Comparison of ENCODE assay signal across 12 mouse cellular contexts in genomic region chr12:54002496-54002895, GRCm38 (mm10).
DNase-seq lines count a peak whose midpoint lies in the region; ATAC-seq and TF ChIP-seq lines count a peak whose summit lies in the region.
"Had no signal": no experiment of that assay in that cellular context is flagged by ENCODE, and none has a peak within 500 bp of the region (broad histone marks: within the 10 kb centered on the region; RNA-seq: fewer than 3 reads in every experiment).

No protein-coding gene starts in this region.

- TF ChIP-seq CTCF in forebrain, postnatal 0 days (IDR thresholded peaks at IDR 0.05; ENCODE audit: low read depth) = peak; percentile 16; the same call in 1 of the 2 replicates
- TF ChIP-seq CTCF in liver, embryonic 14.5 days (IDR thresholded peaks at IDR 0.05; ENCODE audit: low read depth) = peak; percentile 42

- no peaks in the 10 kb centered on the region for H3K27me3 ChIP-seq in forebrain, postnatal 0 days (ENCODE audit: insufficient read depth, low read length)
- H3K27me3 ChIP-seq in forebrain, embryonic 16.5 days (replicated peaks; ENCODE audit: control insufficient read depth, insufficient read depth, low read length) = no peaks in the 10 kb centered on the region
- H3K27me3 ChIP-seq in liver, embryonic 14.5 days (ENCODE audit: control insufficient read depth, insufficient read depth, low read length) = no peaks in the 10 kb centered on the region
- H3K27me3 ChIP-seq in liver, embryonic 12.5 days (replicated peaks) = no peaks in the 10 kb centered on the region
- no peaks in the 10 kb centered on the region for H3K27me3 ChIP-seq in embryonic facial prominence, embryonic 10.5 days (replicated peaks; ENCODE audit: low read depth, poor library complexity, severe bottlenecking)
- H3K27me3 ChIP-seq: liver, embryonic 15.5 days had no signal

- H3K9ac ChIP-seq in forebrain, postnatal 0 days = no peak overlapping the region
- H3K9ac ChIP-seq in forebrain, embryonic 16.5 days (replicated peaks; ENCODE audit: low read depth, low read length) = no peak overlapping the region
- H3K9ac ChIP-seq in liver, embryonic 14.5 days (replicated peaks) = no peak overlapping the region
- no peak overlapping the region for H3K9ac ChIP-seq in liver, embryonic 12.5 days
- H3K9ac ChIP-seq: liver, embryonic 15.5 days had no signal

- no peak for DNase-seq in forebrain, postnatal 0 days
- DNase-seq in liver, embryonic 14.5 days (ENCODE audit: low read depth in 3 of 3, low spot score in 3 of 3) = no peak
- peak; percentile 40 for DNase-seq in ES-CJ7 (ENCODE audit: low read depth, low spot score)
- DNase-seq in embryonic facial prominence, embryonic 10.5 days (ENCODE audit: low spot score) = peak; percentile 26
- no peak for DNase-seq in testis, postnatal 14 days (ENCODE audit: low spot score)
- DNase-seq in spleen, adult 18-20 months = no peak
- DNase-seq: cerebellum, postnatal 25 days; kidney, adult 18-20 months; right cerebral cortex, postnatal 25 days had no signal

- H3K9me3 ChIP-seq in forebrain, postnatal 0 days (ENCODE audit: low read length) = no peaks in the 10 kb centered on the region
- H3K9me3 ChIP-seq in forebrain, embryonic 16.5 days (ENCODE audit: control insufficient read depth, low read length) = no peaks in the 10 kb centered on the region
- no peaks in the 10 kb centered on the region for H3K9me3 ChIP-seq in liver, embryonic 14.5 days (ENCODE audit: control insufficient read depth, low read length)
- H3K9me3 ChIP-seq in liver, embryonic 12.5 days (replicated peaks) = no peaks in the 10 kb centered on the region
- H3K9me3 ChIP-seq in embryonic facial prominence, embryonic 10.5 days = no peaks in the 10 kb centered on the region
- H3K9me3 ChIP-seq: liver, embryonic 15.5 days had no signal

- WGBS in forebrain, postnatal 0 days = 80% methylated on average over 4 of the region's 4 CpGs
- WGBS in forebrain, embryonic 16.5 days = 82% methylated on average over 4 of the region's 4 CpGs
- 39% methylated on average over 4 of the region's 4 CpGs for WGBS in liver, embryonic 14.5 days (ENCODE audit: insufficient replicate concordance)
- 45% methylated on average over 4 of the region's 4 CpGs for WGBS in liver, embryonic 12.5 days (ENCODE audit: insufficient replicate concordance)
- 76% methylated on average over 4 of the region's 4 CpGs for WGBS in embryonic facial prominence, embryonic 10.5 days

- H3K27ac ChIP-seq in forebrain, postnatal 0 days (ENCODE audit: low read depth, low read length) = no peak overlapping the region
- H3K27ac ChIP-seq in forebrain, embryonic 16.5 days (ENCODE audit: low read length) = no peak overlapping the region
- no peak overlapping the region for H3K27ac ChIP-seq in liver, embryonic 14.5 days
- H3K27ac ChIP-seq in liver, embryonic 12.5 days = no peak overlapping the region
- no peak overlapping the region for H3K27ac ChIP-seq in embryonic facial prominence, embryonic 10.5 days (replicated peaks)
- H3K27ac ChIP-seq: liver, embryonic 15.5 days had no signal

- H3K4me3 ChIP-seq in forebrain, postnatal 0 days (ENCODE audit: low read depth, low read length) = no peak overlapping the region
- no peak overlapping the region for H3K4me3 ChIP-seq in forebrain, embryonic 16.5 days (replicated peaks; ENCODE audit: low read length)
- H3K4me3 ChIP-seq in liver, embryonic 14.5 days (ENCODE audit: insufficient read depth in 1 of 2, low read depth in 2 of 2, low read length in 2 of 2) = no peak overlapping the region
- H3K4me3 ChIP-seq in liver, embryonic 12.5 days = no peak overlapping the region
- H3K4me3 ChIP-seq in embryonic facial prominence, embryonic 10.5 days = no peak overlapping the region
- H3K4me3 ChIP-seq: liver, embryonic 15.5 days had no signal

- no peak for ATAC-seq in forebrain, postnatal 0 days
- ATAC-seq in forebrain, embryonic 16.5 days = no peak
- ATAC-seq in liver, embryonic 14.5 days (ENCODE audit: insufficient read depth) = no peak
- no peak for ATAC-seq in liver, embryonic 12.5 days

- H3K4me1 ChIP-seq in forebrain, postnatal 0 days (ENCODE audit: insufficient read depth) = no peaks in the 10 kb centered on the region
- H3K4me1 ChIP-seq in forebrain, embryonic 16.5 days (replicated peaks; ENCODE audit: control insufficient read depth, insufficient read depth, low read length) = no peaks in the 10 kb centered on the region
- no peaks in the 10 kb centered on the region for H3K4me1 ChIP-seq in liver, embryonic 14.5 days (replicated peaks; ENCODE audit: control insufficient read depth in 2 of 2, insufficient read depth in 2 of 2, low read length in 1 of 2)
- no peaks in the 10 kb centered on the region for H3K4me1 ChIP-seq in liver, embryonic 12.5 days
- H3K4me1 ChIP-seq in embryonic facial prominence, embryonic 10.5 days = peaks cover 18% of the 10 kb centered on the region
- H3K4me1 ChIP-seq: liver, embryonic 15.5 days had no signal

- no peak overlapping the region for H3K4me2 ChIP-seq in forebrain, postnatal 0 days (ENCODE audit: low read depth)
- no peak overlapping the region for H3K4me2 ChIP-seq in forebrain, embryonic 16.5 days (ENCODE audit: low read length)
- H3K4me2 ChIP-seq in liver, embryonic 14.5 days (ENCODE audit: low read depth) = no peak overlapping the region
- H3K4me2 ChIP-seq in liver, embryonic 12.5 days = no peak overlapping the region
- H3K4me2 ChIP-seq: liver, embryonic 15.5 days had no signal

- H3K36me3 ChIP-seq in forebrain, postnatal 0 days (ENCODE audit: insufficient read depth) = no peaks in the 10 kb centered on the region
- H3K36me3 ChIP-seq in forebrain, embryonic 16.5 days (ENCODE audit: control insufficient read depth, insufficient read depth) = no peaks in the 10 kb centered on the region
- no peaks in the 10 kb centered on the region for H3K36me3 ChIP-seq in liver, embryonic 14.5 days (replicated peaks; ENCODE audit: control insufficient read depth, insufficient read depth, low read depth)
- no peaks in the 10 kb centered on the region for H3K36me3 ChIP-seq in liver, embryonic 12.5 days
- H3K36me3 ChIP-seq in embryonic facial prominence, embryonic 10.5 days (replicated peaks) = no peaks in the 10 kb centered on the region
- H3K36me3 ChIP-seq: liver, embryonic 15.5 days had no signal

- TF ChIP-seq EP300 in liver, embryonic 14.5 days (IDR thresholded peaks at IDR 0.05; ENCODE audit: low read depth) = no peak

Comparison
In these comparisons a context has a peak if more than half of its experiments do, and no peak if none do; other contexts are left out.
1. DNase-seq: peak in ES-CJ7 (single experiment) and embryonic facial prominence, embryonic 10.5 days (single experiment); none in forebrain, postnatal 0 days (single experiment), liver, embryonic 14.5 days (0 of 3), testis, postnatal 14 days (single experiment) and spleen, adult 18-20 months (0 of 2).